Mouse (Mus musculus): ENCODE measurements around the gene Stap2.

Stap2 gene

GRCm38 (mm10) chr17:56003000-56003399 is 2.4 kb downstream of the Stap2 start:
- no peak for DNase-seq

GRCm38 (mm10) chr17:55999794-56000499 is 5.4 kb downstream of the Stap2 start:
- no peak for DNase-seq

- peak; percentile 56 for DNase-seq
Observed at GRCm38 (mm10) chr17:55996007-55996406, 9.4 kb downstream of the Stap2 start.

GRCm38 (mm10) chr17:55990278-55990898 is 15.0 kb downstream of the Stap2 start:
- DNase-seq = no peak

- peak; percentile 82 for DNase-seq
Observed at GRCm38 (mm10) chr17:55986030-55986961, 19.1 kb downstream of the Stap2 start, which contains the start of gene Fsd1. Gene Fsd1, plus strand, starts transcription at chr17:55986509.

- DNase-seq = no peak
Observed at GRCm38 (mm10) chr17:55977301-55977700, 28.1 kb downstream of the Stap2 start.

GRCm38 (mm10) chr17:55976255-55976862 is 29.0 kb downstream of the Stap2 start:
- peak; percentile 90 for DNase-seq

- no peak for DNase-seq
Observed at GRCm38 (mm10) chr17:55971453-55971852, 33.9 kb downstream of the Stap2 start.

- DNase-seq = peak; percentile 73
Observed at GRCm38 (mm10) chr17:55969966-55970891, 35.2 kb downstream of the Stap2 start, which contains the start of gene Shd. Gene Shd, plus strand, starts transcription at chr17:55970467.

GRCm38 (mm10) chr17:55969560-55969959 is 35.8 kb downstream of the Stap2 start:
- peak; percentile 74 for DNase-seq

- DNase-seq = peak; percentile 66
Observed at GRCm38 (mm10) chr17:55968210-55968609, 37.2 kb downstream of the Stap2 start.

GRCm38 (mm10) chr17:55967186-55967585 is 38.2 kb downstream of the Stap2 start:
- DNase-seq = no peak

GRCm38 (mm10) chr17:55964996-55965395 is 40.4 kb downstream of the Stap2 start:
- no peak for DNase-seq

GRCm38 (mm10) chr17:55964496-55964895 is 40.9 kb downstream of the Stap2 start:
- DNase-seq = no peak

- no peak for DNase-seq
Observed at GRCm38 (mm10) chr17:55963171-55963570, 42.2 kb downstream of the Stap2 start.

GRCm38 (mm10) chr17:55961631-55962030 is 43.8 kb downstream of the Stap2 start:
- no peak for DNase-seq

GRCm38 (mm10) chr17:55960791-55961190 is 44.6 kb downstream of the Stap2 start:
- DNase-seq = no peak

GRCm38 (mm10) chr17:55959946-55960740 is 45.2 kb downstream of the Stap2 start:
- DNase-seq = no peak

GRCm38 (mm10) chr17:55958918-55959728 is 46.3 kb downstream of the Stap2 start, which contains the start of gene Yju2:
Gene Yju2, plus strand, starts transcription at chr17:55959099.
- peak; percentile 94 for DNase-seq

- DNase-seq = no peak
Observed at GRCm38 (mm10) chr17:55958584-55958886, 46.8 kb downstream of the Stap2 start.

All from kidney, postnatal 10 days (tissue).